Comparison of ENCODE assay signal across 9 mouse cellular contexts in the genomic region with DNA sequence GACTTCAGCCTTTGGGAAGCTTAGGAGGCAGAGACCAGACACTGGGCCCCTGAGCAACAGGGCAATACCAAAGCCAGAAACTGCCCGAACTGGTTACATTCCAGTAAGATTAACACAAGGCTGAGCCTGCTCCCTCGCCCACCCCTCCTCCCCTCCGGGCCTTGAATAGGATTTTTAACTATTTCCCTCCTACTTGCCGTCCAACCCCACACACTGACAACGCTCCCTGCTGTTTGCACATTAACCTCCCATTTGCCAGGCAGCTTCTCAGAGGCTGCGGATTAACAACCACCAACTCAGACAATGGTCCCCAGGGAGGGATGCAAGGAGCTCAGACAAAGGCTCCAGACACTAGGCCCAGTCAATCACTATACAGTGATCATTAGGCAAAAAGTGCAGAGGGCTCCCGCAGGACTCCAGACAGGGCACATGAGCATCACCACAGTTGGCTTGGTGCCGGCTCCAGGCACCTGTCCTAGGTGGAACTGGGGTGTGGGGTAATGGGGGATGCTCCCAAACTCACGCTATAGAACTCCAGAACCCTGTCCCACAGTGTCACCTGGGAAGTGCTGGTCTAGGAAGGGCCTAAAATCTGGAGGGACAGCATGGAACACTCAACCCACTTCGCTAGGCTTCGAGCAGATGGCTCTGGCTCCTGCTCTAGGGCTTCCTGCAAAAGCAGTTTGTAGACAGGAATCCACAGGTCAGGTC.
DNase-seq lines count a peak whose midpoint lies in the region; ATAC-seq lines count a peak whose summit lies in the region.
"Had no signal": no experiment of that assay in that cellular context is flagged by ENCODE, and none has a peak within 500 bp of the region (broad histone marks: within the 10 kb centered on the region; RNA-seq: fewer than 3 reads in every experiment).

No protein-coding gene starts in this region.

- no peaks in the 10 kb centered on the region for H3K9me3 ChIP-seq in forebrain, embryonic 15.5 days
- H3K9me3 ChIP-seq in liver, embryonic 12.5 days (replicated peaks), result no peaks in the 10 kb centered on the region
- H3K9me3 ChIP-seq: megakaryocyte, embryonic 14.5 days had no signal

- H3K36me3 ChIP-seq in forebrain, embryonic 15.5 days, result no peaks in the 10 kb centered on the region
- H3K36me3 ChIP-seq in liver, embryonic 12.5 days, result no peaks in the 10 kb centered on the region

- peak overlapping the region; percentile 35 for H3K4me2 ChIP-seq in forebrain, embryonic 15.5 days (replicated peaks)
- peak overlapping the region; percentile 19; the same call in 1 of the 2 replicates for H3K4me2 ChIP-seq in liver, embryonic 12.5 days

- H3K27me3 ChIP-seq in forebrain, embryonic 15.5 days, result no peaks in the 10 kb centered on the region
- peaks cover 13% of the 10 kb centered on the region; the same call in 1 of the 2 replicates for H3K27me3 ChIP-seq in liver, embryonic 12.5 days (replicated peaks)

- peak overlapping the region; percentile 19 for H3K4me3 ChIP-seq in forebrain, embryonic 15.5 days
- no peak overlapping the region for H3K4me3 ChIP-seq in liver, embryonic 12.5 days
- H3K4me3 ChIP-seq: megakaryocyte, embryonic 14.5 days had no signal

- peak; percentile 62 for ATAC-seq in forebrain, embryonic 15.5 days (replicated peaks)
- ATAC-seq in liver, embryonic 12.5 days, result no peak
- ATAC-seq in frontal cortex, adult (ENCODE audit: low TSS enrichment), result no peak

- DNase-seq in left cerebral cortex, postnatal 4 days, result peak; percentile 51
- no peak for DNase-seq in left cerebral cortex, adult 8-10 months (ENCODE audit: low spot score in 2 of 2)
- peak; percentile 88 for DNase-seq in retina, embryonic 14.5 days (ENCODE audit: low spot score)
- no peak for DNase-seq in gastrocnemius, postnatal 4 days (ENCODE audit: low spot score in 2 of 2)
- DNase-seq in frontal cortex, postnatal 14 days (ENCODE audit: low spot score in 2 of 2), result no peak

- H3K27ac ChIP-seq in forebrain, embryonic 15.5 days (replicated peaks), result no peak overlapping the region
- peak overlapping the region; percentile 61; the same call in 1 of the 2 replicates for H3K27ac ChIP-seq in liver, embryonic 12.5 days

- peaks cover 29% of the 10 kb centered on the region for H3K4me1 ChIP-seq in forebrain, embryonic 15.5 days
- H3K4me1 ChIP-seq in liver, embryonic 12.5 days, result peaks cover 4% of the 10 kb centered on the region; the same call in 1 of the 2 replicates
- H3K4me1 ChIP-seq: megakaryocyte, embryonic 14.5 days had no signal

- no peak overlapping the region for H3K9ac ChIP-seq in forebrain, embryonic 15.5 days (replicated peaks)
- no peak overlapping the region for H3K9ac ChIP-seq in liver, embryonic 12.5 days

- WGBS in forebrain, embryonic 15.5 days, result 11% methylated on average over 11 of the region's 11 CpGs
- 34% methylated on average over 11 of the region's 11 CpGs for WGBS in liver, embryonic 12.5 days (ENCODE audit: insufficient replicate concordance)

- intact Hi-C loops in left cerebral cortex, postnatal 4 days (cut with DNase I), result no loop called here

Comparison
In these comparisons a context has a peak if more than half of its experiments do, and no peak if none do; other contexts are left out.
1. DNase-seq: peak in left cerebral cortex, postnatal 4 days (single experiment) and retina, embryonic 14.5 days (single experiment); none in left cerebral cortex, adult 8-10 months (0 of 2), gastrocnemius, postnatal 4 days (0 of 2) and frontal cortex, postnatal 14 days (0 of 2).